Mouse (Mus musculus) thymus, postnatal 25 days (tissue): ENCODE data around the gene Akap12.

Experiments
- DNase-seq: peaks from one replicate; pipeline ENCODE4 v3.0.0; 2022

Akap12 gene

DNA sequence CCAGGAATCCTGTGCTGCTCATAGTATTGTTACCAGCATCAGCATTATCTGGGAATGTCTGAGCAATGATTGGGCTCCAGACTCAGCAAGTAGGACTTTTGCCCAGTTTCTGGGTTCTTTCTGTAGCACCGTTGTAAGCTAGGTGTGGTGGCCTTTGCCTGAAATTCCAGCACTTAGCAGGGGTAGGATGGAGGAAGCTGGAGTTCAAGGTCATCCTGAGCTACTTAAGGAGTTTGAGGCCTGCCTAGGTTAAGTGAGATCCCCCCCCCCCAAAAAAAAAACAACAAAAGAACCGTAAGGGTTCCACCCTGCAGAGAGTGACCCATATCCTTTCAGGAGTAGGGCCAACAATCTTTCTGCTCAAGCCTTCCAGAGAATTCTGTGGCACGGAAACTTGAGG is 98.4 kb downstream of the Akap12 start:
- DNase-seq: no peak

DNA sequence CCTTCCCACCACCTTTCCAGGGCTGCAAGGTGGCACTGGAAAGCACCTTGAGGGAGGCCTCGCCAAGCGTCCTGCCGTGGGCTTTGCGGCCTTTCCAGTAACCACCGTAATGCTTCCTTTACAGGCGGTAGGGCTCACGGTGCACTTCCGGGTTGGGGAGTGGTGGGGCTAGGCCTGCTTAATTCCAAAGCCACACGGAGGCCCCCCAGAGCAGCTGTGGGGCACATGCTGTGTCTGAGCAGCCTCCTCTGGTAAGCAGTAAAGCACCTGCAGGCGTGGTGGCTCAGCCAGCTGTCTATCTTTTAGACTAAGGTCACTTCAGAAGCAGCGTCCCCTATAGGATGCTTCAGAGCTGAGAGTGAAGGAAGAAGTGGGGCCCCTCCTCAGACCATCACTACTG is 103.9 kb downstream of the Akap12 start:
- DNase-seq: peak; percentile 41

DNA sequence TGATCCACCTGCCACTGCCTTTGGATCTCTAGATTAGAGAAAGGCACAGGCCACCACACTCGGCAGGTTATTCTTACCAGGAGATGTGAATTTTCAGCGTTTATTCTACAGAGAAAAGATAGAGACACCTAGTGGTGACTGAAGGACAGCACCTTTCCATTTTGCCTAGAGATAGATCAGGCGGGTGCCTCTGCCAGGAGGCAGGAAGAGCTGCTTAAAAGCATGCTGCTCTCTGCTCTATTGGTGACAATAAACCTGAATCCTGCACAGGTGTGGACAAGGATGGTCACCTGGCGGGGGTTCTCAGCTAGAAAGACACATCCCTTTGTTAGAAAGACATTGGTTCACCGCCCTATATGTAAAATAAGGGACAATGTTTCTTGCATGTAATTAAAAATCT is 105.8 kb downstream of the Akap12 start:
- peak; percentile 47 for DNase-seq

DNA sequence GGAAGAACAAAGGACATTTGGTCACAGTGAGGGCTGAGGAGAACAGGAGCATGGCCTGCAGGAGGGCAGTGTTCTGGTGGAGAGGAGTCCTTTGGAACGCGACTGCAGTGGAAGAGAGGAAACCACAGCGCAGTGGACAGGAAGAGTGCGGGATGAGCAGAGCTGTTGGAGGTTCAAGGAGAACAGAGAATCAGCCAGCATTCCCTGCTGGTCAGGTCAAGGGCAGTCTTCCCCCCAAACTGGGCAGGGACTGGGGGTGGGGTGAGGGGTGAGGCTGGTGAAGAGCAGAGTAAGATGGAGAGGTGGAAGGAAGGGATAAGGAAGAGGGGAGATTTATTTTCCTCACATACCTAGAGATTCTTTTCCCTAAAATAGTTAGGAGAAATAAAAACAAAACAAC is 107.4 kb downstream of the Akap12 start:
- DNase-seq: no peak

DNA sequence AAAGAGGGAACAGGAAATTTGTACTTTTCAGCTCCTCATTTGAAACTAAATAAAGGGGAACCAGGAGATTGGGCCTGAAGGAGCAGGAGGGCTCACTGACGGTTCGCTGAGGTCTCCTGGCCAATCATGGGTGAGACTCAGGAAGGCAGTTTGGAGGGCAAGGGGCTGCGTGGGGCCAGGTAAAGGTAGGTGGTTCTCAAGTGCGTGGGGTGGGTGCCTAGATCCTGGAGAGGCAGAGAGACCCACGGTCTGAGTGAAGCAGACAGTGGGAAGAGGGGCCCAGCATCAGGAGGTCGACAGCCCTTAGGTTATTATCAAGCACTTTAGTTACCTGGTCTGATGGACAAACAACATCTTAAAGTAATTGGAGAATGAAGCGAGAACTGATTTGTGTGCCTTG is 108.1 kb downstream of the Akap12 start:
- no peak for DNase-seq

DNA sequence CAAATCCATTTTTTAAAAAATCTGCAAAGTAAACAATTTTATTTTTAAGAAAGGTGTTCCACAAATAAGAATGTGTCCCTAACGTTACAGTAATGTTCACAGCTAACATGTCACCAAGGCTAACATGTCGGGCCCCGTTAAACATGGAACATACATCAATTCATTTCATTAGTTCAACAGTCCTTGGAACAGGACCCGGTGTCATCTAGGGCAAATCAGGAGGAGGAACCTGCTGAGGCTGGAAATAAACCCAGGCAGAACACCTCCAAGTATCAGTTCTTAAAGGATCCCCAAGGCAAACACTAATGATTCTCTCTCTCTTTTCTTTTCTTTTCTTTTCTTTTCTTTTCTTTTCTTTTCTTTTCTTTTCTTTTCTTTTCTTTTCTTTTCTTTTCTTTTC is 108.6 kb downstream of the Akap12 start:
- DNase-seq: no peak

DNA sequence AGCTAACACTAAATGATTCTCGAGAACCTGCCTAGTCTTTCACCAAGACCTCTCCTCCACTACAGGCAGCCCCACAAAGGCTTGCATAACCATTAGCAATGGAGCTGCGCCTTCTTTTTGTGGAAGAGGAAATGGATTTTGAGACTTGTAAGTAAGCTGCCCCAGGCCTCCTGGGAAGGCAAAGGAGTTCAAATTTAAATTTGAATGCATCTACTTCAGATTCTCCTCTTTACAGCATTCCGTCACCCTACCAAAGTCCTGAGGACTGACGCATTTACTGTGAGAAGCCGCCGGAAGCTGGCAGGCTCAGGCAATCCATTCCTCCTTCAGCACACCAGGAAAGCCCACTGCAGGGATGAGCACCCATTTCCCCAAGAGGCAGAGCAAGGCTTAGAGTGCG is 109.1 kb downstream of the Akap12 start:
- no peak for DNase-seq

DNA sequence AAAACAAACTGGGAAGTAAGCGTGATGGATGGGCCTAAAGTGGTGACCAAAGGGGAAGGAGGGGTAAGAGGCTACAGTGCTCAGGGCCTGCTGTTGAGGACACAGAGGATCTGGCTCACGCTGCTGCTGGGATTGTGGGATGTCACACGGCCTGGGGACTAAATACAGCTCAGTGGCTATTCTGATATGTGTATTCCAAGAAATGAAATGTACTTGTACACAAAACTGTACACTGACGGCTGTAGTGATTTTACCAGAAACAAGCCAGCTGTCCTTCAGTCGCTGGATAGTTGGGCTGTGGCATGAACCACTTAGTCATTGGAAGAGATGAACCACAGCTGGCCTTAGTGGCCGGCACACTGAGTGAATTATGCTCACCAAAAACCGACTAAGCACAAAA is 110.3 kb downstream of the Akap12 start:
- no peak for DNase-seq

DNA sequence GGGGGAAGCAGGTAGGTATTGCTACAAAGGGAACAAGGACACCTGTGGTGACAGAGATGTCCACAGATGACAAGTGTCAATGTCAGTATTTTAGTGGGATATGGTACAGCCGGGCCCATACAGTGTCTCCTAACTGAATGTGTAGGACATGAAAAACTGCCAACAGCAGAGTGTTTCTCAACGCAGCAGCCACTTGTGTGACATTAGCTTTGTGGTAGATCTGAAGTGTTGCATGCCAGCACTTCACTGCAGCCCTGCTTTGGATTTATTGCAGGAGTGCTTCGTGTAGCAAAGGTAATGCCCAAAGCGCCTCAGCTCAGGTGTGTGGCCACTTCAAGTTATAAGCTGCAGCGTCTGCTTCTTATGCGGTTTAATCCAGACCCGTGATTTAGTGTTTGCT is 110.8 kb downstream of the Akap12 start:
- no peak for DNase-seq

DNA sequence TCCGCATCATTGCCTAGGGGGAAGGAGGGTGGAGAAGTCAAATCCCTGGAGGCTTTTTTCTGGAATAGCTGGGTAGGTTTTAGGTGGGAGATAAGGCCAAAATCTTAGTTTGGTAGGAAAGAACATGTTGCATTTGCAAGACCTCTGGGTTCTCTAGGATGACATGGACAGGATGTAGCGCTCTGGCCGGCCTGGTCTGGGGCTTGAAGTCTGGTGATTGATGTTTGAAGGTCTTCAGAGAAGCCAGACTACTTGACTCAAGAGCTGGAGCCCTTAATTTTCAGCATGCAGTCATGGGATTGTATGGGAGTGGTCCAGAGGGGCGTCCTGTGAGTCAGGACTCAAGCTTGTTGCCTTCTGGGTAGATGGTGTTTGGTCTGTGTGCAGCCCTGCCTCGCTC is 114.6 kb downstream of the Akap12 start:
- DNase-seq: no peak

DNA sequence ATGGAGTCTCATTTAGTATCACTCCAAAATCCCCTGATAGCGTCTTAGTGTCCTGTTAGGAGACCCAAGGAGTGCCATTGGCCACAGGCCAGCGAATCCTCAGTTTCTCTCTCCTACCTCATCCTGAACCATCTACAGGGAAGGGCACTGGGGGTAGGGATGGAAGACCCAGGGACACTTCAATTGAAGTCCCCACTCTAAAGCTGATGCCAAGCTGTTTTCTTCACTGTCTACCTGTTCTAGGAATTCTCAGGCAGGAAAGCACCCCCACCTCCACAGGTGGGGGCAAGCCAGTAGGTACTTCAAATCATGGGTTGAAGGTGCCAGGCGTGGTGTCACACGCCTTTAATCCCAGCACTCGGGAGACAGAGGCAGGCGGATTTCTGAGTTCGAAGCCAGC is 118.1 kb downstream of the Akap12 start:
- DNase-seq: no peak

DNA sequence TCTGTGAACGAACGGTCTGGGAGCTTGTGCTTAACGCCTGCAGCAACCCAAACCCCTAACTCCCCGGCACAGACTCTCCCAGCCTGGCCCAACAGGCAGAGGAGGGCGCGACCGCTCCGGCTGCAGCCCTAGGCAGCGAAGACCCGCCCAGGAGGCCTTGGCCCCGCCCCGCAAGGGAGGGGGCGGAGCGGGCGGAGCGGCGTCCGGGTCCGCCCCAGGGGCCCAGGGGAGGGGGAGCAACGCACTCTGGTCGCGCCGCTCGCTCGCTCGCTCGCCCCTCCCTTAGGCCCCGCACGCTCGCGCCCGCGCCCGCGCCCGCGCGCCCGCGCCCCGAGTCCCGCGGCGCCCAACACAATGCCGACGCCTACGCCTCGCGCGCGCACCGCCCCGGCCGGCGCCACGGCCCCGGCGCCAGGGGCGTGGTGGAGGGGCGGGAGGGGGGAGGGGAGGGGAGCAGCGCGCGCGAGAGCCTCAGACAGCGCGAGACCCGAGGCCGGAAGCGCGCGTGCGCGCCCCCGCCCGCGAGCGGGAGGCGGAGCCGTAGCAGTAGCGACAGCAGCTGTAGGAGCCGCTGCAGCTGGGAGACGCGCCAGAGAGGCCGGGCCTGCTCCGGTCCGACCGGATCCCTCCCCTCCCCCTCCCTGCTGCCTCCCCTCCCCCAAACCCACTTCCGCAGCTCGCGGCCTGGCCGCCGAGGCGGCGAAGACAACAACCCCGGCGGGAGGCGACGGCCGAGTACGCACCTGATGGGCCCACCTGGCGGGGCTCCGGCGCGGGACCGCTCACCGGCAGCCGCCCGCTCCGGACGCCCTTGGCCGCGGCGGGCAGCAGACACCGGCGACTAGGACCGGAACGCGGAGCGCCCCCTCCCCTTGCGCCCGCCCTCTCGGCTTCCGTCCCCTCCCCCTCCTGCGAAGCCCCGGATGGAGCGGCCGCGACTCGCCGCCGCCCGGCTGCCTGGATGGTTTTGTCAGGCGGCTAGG is 120.7 kb downstream of the Akap12 start:
- peak; percentile 95 for DNase-seq

DNA sequence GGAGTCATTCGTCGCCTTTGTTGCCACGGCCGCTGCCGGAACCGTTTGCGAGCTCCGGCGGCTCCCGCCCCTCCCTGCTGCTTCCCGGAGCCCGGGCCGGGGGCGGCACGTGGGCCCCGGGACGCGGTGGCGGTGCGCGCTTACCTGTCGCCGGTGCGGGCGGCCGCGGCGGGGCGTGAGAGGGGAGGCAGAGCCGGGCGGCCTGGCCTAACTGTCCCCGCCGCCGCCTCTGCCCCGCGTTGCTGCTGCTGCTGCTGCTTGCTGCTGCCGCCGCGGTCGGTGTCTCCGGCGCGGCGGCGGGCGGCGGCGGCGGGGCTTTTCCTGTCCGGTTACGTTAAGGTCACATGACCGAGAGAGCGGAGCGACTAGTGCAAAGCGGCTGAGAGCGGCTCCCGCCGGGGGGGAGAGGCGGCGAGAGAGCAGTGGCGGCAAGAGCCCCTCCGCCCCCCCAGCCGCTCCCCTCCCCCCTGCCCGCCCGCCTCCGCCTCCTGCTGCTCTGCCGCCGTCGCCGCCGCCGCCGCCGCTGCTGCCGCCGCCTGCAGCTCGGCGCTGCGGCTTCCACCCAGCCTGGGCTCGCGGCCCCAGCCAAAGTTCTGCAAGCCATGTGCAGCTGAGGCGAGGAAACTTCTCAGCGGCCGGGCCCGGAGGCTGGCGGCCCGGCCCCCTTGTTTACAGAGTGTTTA is 121.7 kb downstream of the Akap12 start, which contains the start of gene Zbtb2:
Gene Zbtb2 (minus strand): TSS at position 408 of the 683 bp plus-strand sequence.
- peak; percentile 70 for DNase-seq

DNA sequence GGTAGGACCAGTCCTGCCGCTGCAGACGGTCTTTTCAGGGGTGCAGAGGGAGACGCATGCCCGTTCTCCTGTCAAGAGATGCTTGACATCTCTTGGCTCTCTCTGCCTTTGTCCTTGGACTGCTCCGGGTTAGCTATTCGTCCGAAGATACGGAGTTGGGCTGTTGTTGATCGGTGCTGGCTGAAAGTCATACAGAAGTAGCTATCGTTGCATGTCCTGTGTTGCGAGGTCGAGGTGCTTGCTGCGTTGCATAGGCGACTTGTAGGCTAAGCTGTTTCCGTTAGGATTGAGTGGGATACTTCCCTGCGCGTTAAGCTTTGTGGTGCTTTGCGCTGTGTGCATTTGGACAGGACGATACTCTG is 122.2 kb downstream of the Akap12 start:
- no peak for DNase-seq

DNA sequence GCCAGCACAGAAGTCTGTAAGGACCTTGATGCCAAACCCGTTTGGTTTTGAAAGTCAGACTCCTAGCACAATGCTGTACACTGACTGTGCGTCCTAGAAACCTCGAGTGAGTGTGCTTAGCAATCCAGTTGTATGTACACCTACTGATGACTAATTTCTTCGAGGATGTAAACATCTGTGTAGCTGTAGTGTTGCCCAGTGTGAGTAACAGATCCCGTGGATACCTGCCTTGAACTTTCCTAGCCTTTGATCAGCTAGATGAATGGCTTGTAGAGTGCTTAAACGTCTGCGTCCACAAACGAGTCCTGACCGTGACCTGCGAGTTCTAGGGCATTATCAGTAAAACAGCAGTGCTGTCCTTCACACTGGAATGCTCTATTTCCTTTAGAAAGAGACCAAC is 122.9 kb downstream of the Akap12 start:
- DNase-seq: no peak

DNA sequence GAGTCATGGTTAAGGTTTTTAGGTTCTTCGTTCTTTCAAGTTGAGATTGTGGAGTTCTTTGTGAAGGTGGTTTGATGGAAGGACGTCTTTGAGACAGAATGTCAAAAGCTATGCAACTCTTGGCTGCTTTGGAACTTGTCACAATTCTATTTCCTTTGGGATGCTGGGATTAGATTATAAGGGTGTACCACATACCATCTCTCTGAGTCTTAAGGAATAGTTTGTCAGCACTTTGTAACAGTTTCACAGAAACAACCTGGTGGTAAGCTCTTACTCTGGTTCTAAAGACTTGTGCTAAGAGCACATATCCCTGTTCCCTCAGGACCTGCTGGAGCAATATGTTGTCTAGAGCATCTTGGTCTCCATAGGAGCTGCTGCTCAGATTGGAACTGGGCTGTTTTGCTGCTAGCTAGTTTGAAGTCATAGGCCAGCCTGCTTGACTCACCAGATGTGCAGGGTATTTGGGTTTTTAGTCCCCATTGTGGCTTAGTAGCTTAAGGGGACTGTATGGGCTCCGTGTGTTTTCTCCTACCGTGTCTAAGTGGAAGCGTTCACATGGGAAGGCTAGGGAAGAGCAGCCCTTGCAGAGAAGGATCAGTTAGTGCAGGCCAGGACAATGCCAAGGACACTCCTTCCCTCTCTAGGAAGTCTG is 123.4 kb downstream of the Akap12 start:
- no peak for DNase-seq

DNA sequence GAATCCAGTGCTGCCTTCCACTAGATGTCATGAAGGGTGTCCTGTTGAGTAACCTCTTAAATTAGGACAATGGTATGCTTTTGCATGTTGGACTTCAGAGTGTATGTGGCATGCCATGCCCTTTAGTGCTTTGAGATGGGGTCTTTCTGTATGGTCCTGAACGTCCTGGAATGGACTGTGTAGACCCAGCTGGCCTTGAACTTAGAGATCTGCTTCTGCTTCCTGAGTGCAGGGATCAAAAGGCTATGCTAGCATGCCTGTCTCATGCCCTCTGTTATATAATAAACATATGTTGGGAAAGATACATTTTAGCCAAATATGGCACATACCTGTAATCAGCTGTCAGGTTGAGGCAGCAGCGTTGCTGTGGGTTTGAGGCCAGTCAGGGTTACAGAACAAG is 124.4 kb downstream of the Akap12 start:
- no peak for DNase-seq

DNA sequence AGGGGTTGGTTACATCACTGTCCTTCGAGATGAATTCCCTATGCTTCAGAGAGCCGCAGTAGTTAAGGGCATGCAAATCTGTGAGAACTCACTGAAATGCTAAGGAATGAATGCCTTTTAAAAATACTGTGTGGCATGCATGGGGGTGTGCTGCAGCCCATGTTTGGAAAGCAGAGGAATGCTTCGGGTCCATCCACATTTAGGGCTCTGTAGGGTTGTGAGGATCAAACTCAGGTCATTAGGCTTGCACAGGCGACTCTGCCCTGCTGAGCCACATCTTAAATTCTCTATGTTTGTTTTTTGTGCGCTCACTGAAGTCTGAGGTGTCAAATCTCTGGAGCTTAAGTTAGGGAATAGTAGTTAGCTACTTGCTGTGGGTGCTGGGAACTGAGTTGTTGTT is 124.9 kb downstream of the Akap12 start:
- no peak for DNase-seq

DNA sequence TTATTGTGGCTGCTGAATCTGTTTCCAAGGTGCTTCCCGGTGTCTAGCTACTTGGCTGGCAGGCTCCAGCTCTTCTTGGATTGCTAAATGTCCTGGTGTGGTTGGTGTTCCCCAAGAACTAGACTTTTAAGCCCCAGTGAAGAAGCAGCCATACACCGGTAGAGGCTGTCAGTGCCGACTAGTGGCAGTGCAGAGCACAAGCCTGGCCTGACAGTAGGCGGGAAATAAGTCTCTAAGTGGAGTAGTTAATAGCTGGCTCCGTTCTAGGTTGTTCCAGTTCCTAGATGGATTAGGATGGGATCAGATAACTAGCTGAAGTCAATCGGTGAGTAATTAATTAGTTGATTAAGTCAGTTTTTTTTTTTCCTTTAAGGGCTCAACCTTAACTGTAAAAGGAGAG is 125.7 kb downstream of the Akap12 start:
- DNase-seq: peak; percentile 51

DNA sequence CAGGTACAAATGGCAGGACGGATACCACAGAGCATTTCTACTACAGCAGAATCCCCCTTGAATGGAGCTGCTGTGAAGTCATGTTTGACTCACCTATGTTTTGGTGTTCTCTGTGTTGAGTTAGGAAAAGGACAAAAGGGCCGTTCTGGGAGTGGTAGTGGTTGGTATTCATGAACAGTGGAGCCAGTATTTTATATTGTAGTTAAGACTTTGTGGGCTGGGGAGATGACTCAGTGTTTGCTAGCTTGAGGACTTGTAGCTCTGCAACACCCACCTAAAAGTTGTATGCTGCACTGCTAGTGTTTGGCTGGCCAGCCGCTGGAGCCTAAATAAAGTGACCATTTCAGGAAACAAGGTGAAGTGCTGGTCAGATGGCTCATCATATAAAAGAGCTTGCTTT is 129.1 kb downstream of the Akap12 start:
- no peak for DNase-seq

DNA sequence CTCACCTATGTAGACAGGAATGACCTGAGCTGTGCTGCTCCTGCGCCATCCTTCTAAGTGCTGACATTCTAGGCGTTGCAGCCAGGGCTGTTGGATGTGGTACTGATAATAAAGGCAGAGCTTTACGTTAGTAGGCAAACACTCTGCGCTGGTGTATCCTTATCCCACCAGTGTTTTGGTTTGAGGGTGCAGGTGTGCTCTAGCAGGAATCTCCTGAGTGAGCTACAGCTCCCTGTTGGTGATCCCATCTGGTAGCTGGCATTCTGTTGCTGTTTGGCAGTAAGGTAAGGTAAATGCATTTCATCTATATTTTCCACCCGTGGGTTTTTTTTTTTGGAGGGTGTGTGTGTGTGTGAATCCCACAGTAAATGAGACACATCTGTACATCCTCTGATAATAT is 131.9 kb downstream of the Akap12 start:
- no peak for DNase-seq

DNA sequence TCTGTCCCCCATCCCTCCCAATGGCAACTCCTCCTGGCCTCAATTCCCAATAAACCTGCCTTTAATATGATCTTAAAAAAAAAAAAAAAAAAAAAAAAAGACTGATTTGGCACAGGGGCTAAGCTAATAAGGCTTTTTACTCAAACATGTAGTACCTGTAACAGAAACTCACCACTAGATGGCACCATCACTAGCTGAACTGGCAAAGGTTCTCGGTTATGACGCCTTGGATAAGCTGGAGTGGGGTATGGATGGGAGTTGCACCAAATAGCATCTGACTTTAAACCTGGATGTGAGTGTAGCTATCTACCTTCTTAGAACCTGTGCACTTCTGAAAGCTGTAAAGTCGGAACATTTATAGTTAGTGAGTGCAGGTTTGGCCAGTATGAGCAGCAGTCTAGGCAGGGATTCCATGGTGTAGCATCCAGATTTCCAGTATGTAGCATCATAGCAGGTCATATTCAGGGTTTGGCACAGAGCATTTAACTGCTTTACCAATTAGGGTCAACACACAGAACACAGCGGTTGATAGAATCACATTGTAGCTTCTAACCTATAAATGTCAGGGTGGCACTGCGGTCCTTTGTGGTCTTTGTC is 138.8 kb downstream of the Akap12 start:
- peak; percentile 37 for DNase-seq

DNA sequence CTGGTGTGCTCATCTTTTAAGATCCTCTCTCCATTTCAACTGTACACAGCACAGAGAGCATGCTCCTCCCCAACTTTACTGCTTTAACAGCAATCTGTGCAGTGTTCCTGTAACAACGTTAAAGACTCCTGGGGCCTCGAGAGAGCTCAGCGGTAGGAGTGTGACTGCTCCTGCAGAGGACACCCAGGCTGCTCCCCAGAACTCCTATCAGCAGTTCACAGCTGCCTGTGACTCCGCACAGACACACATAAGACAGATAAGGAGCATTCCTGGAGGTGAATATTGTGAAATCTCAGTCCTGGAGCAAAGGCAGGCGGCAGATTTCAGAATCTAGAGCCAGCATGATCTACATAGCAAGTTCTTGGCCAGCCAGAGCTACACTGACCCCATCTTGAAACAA is 139.3 kb downstream of the Akap12 start:
- DNase-seq: no peak
